Mouse (Mus musculus) spleen, adult 12 weeks (tissue): ENCODE data around the gene Stap1.

Experiments used
- DNase-seq: peaks from one replicate; pipeline ENCODE4 v3.0.0; 2022; ENCODE audit warnings: low spot score

Stap1 gene

DNA sequence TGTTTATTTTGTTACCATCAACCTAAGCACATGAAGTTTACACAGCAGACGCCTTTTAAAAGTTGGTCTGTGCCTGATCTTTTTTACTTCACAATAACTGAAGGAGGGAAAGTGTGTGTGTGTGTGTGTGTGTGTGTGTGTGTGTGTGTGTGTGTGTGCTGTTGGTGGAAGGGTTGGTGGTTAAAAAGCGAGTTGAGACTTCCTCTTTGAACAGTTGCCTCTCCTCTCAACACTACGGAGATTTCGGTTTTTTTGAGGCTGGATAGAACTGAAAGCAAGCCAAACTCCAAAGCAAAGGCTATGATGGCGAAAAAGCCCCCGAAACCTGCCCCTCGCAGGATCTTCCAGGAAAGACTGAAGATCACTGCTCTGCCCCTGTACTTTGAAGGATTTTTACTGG is at the start of gene Stap1:
Gene Stap1, plus strand, starts transcription at position 209 of the 400 bp plus-strand sequence.
- peak; percentile 30 for DNase-seq

DNA sequence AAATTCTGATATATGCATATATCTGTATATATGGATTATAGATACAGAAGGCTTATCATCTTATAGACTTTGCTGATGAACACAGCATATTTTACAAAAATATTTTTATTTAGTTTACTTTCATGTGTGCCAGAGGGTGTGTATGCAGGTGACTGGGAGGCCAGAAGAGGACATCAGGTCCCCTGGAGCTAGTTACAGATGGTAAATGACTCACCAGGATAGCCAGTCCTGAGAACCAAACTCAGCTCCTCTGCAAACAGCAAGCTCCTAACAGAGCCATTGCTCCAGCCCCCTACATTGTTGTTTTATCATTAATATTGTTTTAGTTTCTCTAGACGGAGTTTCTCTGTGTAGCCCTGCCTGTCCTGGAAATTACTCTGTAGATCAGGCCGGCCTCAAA is 41.7 kb upstream of the Stap1 start:
- DNase-seq: no peak

DNA sequence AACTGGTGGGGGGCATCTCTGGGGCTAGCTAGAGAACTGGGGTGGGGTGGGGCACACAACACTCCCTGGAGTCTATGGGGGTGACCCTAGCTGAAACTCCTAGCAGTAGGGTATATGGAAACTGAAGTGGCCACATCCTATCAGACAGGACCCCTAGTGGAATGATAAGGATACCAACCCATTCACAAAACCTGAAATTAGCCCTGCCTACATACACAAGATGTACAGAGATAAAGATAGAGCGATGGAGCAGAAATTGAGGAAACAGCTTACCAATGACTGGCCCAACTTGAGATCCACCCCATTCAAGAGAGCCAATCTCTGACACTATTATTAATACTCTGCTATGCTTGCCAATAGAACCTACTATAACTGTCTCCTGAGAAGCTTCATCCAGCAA is 8.0 kb upstream of the Stap1 start:
- DNase-seq: no peak

GRCm38 (mm10) chr5:86065101-86065875 is 6.3 kb upstream of the Stap1 start, which contains the start of gene Cenpc1:
Cenpc1 (minus strand) TSS chr5:86065583.
- DNase-seq: peak; percentile 92

DNA sequence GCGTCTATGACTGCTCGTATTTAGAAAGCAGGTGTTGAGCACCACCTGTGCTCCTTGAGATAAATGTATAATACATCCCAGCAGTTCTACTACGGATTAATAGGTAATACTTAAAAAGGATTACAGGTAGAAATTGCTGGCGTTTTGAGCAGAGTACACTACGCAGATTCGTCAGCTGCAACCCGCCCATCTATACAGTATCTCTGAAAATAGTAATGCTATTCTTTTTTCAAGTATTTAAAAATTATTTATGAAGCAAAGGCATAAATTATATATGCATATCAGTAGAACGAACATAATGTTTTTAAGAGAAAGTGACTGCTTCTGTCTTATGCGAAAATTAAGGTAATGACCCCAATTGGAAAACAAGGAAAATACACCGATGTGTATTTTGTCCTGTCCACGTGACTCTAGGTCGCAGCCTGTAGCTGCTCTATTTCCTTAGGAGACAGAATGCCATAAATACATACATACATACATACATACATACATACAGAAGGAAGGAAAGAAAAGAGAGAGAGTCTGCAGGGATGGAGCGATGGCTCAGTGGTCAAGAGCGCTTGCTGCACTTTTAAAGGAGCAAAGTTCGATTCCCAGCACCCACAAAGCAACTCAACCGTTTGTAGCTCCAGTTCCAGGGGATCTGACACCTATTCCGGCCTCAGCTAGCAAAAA is 5.5 kb upstream of the Stap1 start:
- no peak for DNase-seq

GRCm38 (mm10) chr5:86066551-86066929 is 5.0 kb upstream of the Stap1 start:
- DNase-seq: peak; percentile 84

- no peak for DNase-seq
These were observed 3.1 kb upstream of the Stap1 start for GRCm38 (mm10) chr5:86068451-86068850.

GRCm38 (mm10) chr5:86069121-86069520 is 2.4 kb upstream of the Stap1 start:
- no peak for DNase-seq

- no peak for DNase-seq
These were observed 1.3 kb downstream of the Stap1 start for GRCm38 (mm10) chr5:86072756-86073386.

- no peak for DNase-seq
These were observed 7.3 kb downstream of the Stap1 start for GRCm38 (mm10) chr5:86078720-86079334.

- no peak for DNase-seq
These were observed 12.4 kb downstream of the Stap1 start for GRCm38 (mm10) chr5:86083987-86084386.

GRCm38 (mm10) chr5:86084979-86085378 is 13.4 kb downstream of the Stap1 start:
- DNase-seq: no peak

GRCm38 (mm10) chr5:86086751-86087150 is 15.2 kb downstream of the Stap1 start:
- DNase-seq: no peak

DNA sequence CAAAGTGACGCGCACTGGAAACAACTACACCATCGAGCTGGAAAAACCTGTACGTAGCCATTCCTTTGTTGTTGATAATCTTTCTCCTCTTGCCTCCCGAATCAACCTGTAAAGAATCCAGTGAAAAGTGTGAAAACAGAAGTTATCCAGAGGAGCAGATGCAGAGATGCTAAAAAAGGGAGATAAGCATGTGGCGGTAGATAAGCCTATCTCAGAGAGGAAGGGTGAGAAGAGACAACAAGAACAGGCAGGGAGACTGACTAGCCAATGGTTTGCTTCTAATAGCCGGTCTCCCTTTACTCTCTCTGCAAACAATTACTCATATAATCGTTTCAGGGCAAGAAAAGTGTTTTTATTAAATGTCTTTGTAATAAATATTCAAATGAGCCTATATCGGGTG is 23.2 kb downstream of the Stap1 start:
- DNase-seq: no peak

DNA sequence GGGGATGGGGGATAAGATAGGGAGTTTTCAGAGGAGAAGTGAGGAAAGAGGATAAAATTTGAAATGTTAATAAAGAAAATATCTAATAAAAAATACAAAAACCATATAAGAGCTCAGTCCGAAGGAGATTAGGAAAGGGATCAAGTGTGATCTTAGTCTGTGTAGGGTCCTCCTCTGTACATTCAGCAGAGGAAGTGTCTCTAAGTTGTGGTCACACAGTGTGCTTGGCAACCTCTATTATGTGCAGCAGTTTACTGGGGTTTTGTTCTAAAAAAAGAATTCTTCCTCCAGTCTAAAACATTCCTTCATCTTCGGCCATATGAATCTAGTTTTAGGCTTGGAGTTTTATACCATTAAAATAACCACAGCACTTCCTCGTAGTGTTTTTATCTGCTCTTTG is 27.4 kb downstream of the Stap1 start:
- no peak for DNase-seq

DNA sequence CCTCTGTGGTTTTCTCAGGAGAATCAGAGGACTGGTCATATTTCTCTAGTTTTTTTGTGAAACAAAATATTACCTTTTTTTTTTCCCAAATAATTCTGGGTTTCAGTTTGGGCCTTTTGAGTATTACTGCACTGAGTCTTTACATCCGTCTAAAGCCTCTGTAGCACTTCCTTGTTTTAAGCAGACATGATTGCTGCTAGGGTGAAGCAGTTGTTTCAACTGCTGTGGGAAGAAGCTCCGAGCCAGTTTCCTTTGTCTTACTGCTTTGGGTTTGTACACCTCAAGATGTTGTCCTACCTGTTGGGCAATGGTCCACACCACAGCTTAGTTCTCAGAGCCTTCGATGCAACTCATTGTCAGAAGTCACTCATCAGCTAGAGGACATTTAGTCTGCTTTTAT is 29.1 kb downstream of the Stap1 start:
- no peak for DNase-seq

DNA sequence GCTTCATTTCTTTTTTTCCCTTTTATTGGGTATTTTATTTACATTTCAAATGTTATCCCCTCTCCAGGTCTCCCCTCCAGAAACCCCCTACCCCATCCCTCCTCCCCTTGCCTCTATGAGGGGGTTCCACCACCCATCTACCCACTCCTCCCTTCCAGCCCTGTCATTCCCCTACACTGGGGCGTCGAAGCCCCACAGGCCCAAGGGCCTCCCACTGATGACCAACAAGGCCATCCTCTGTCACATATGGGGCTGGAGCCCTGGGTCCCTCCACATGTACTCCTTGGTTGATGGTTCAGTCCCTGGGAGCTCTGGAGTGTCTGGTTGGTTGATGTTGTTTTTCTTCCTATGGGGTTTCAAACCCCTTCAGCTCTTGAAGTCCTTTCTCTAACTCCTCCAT is 30.6 kb downstream of the Stap1 start:
- DNase-seq: no peak

DNA sequence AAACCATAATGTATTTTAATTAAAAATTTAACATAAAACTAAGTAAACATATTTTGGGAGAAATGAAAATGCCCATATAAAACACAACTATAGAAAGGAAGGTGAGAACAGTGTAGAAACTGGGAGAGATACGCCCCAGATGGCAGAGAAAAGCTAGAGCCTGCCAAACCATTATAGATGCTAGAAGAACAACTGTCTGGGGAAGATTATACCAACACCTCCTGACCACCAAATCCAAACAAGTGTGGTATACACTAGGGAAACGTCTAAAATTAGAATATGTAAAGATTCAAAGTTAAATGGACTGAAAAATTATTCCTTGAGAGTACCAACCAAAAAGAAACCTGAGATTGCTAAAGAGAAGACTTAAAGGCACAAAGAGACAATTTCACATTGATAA is 35.1 kb downstream of the Stap1 start:
- no peak for DNase-seq

- no peak for DNase-seq
These were observed 39.5 kb downstream of the Stap1 start for GRCm38 (mm10) chr5:86111074-86111473.

GRCm38 (mm10) chr5:86113037-86113436 is 41.5 kb downstream of the Stap1 start:
- no peak for DNase-seq

- DNase-seq: no peak
These were observed 42.5 kb downstream of the Stap1 start for GRCm38 (mm10) chr5:86113997-86114396.

DNA sequence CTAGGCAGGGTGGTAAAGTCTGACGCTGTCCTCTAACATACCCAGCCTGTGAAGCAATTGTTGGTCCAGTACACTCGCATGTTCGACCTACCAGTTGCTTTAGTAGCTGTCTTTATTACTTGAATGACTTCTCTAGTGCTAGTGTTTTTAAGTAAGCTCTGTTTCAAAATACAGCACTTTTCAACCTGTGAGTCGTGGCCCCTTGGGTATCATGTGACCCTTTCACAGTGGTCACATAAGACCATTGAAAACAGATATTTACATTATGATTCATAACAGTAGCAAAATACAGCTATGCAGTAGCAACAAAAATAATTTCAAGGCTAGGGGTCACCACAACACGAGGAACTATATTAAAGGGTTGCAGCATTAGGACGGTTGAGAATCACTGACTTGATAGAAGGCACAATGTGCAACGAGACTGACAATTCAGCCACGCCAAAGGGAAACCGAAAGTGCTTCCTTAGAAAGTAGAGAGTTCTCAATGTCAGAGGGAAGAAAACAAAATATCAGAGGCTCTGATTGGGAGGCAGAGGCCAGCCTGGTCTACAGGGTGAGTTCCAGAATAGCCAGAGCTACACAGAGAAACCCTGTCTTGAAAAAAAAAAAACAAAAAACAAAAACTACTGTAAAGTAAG is 47.0 kb downstream of the Stap1 start:
- no peak for DNase-seq
